Mouse (Mus musculus): ENCODE data around the gene Olfr338.
"Not testable (repeated sequence)": the region's sequence is repeated elsewhere in the genome, so short reads cannot be mapped to it uniquely, and the experiment has no call there.

The Olfr338 gene

DNA sequence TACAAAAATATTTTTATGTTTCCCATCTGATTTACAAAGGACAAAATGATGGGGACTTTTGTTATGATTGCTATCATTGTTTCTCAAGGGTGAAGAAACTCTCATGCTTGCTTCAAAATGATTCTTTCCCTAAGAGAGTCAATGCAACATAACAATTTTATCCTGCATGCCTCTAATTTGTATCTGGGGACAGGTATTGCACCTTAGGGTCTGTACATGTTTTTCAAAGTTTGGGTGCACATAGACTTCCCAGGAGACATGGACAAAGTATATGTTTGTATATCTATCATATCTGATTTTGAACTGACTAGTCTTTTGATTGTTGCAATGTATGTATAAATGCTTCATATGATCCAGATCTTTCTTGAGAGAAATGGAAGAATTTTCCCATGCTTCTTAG is at the start of gene Olfr338:
Gene Olfr338, plus strand, starts transcription at position 301 of the 400 bp plus-strand sequence.
- no peak for DNase-seq (ENCODE audit: low spot score)

- not testable (repeated sequence) for DNase-seq (ENCODE audit: low spot score)
Observed at GRCm38 (mm10) chr2:36415174-36415573, 41.9 kb downstream of the Olfr338 start.

DNA sequence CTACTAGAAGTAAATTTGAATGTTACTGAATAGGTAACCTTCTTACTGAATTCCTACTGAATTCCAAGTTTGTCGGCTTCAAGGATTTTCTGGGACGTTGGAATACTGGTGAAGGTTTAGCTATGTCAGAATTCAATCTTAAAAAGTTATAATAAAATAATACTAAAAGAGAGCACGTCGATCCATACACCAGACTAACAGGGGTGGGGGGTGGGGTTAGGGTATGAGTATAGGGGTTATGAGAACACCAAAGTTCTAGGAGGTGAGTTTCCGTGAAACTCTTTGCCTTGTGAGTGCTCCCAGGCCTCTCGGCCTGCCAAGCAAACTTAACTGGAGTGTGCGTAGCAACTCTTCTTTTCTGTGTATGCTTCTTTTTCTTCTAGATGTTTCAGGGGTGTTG is 42.3 kb downstream of the Olfr338 start:
- not testable (repeated sequence) for DNase-seq (ENCODE audit: low spot score)

DNA sequence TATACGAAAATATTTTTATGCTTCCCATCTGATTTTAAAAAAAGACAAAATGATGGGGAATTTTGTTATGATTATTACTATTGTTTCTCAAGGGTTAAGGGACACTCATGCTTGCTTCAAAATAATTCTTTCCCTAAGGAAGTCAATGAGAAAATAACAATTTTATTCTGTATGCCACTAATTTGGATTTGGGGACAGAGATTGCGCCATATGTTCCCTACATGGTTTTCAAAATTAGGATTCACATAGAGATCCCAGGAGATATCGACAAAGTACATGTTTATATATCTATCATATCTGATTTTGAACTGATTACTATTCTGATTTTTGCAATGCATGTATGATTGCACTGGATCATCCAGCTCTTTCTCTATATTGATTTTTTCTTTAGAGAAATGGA is 45.3 kb downstream of the Olfr338 start, which contains the start of gene Olfr339:
Gene Olfr339, plus strand, starts transcription at position 301 of the 400 bp plus-strand sequence.
- DNase-seq (ENCODE audit: low spot score) = no peak

All from layer of hippocampus, adult 9-10 months (tissue).